Mouse (Mus musculus) cortical plate, adult 2 months (tissue): ENCODE results near the gene Olfr1415. TPM values are rescaled to one million over a fixed set of nuclear protein-coding genes. Genes with fewer than 3 reads are reported as not detected.
A peak's percentile ranks its signal among the peaks of the same experiment; 100 is the strongest.

ENCODE experiments used
- H3K27ac ChIP-seq: fragments of 200-500 bp; 2 replicates; pipeline ENCODE4 v1.5.1; 2012; ENCODE audit warnings: low read length, control low read depth, inconsistent platforms; ENCODE audit not compliant: insufficient read depth
- H3K4me1 ChIP-seq: fragments of 200-500 bp; 2 replicates; pipeline ENCODE4 v1.6.1; 2011; ENCODE audit warnings: low read length; ENCODE audit not compliant: control insufficient read depth, insufficient read depth
- H3K4me3 ChIP-seq: fragments of 200-500 bp; 2 replicates; pipeline ENCODE4 v1.5.1; 2011; ENCODE audit warnings: mild to moderate bottlenecking, low read length, control low read depth; ENCODE audit not compliant: insufficient read depth
- CTCF ChIP-seq: fragments of 200-500 bp; IDR thresholded peaks from 2 replicates; pipeline ENCODE4 v1.5.1; 2011; ENCODE audit warnings: mild to moderate bottlenecking, control low read depth, low read length; ENCODE audit not compliant: insufficient read depth; ENCODE audit errors: extremely low read depth
- POLR2A ChIP-seq: fragments of 200-500 bp; IDR thresholded peaks from 2 replicates; pipeline ENCODE4 v1.6.1; 2011; ENCODE audit warnings: mild to moderate bottlenecking, low read length, control low read depth; ENCODE audit not compliant: insufficient read depth; ENCODE audit errors: extremely low read depth
- polyA plus RNA-seq: library from polyadenylated mRNA; depleted of rRNA; stranded (reverse); fragments of >200 nt; gene quantifications from 2 replicates; pipeline ENCODE4 v1.2.3, GENCODE M21; 2012; rRNA removed

The Olfr1415 gene
- polyA plus RNA-seq, 1 experiment = not detected

- TF ChIP-seq POLR2A = no peak
- TF ChIP-seq CTCF = no peak
- H3K4me3 ChIP-seq = peak overlapping the region; percentile 80
These were observed 21.8 kb downstream of the Olfr1415 start for GRCm38 (mm10) chr1:92474066-92474578.

GRCm38 (mm10) chr1:92473165-92474041, 22.5 kb downstream of the Olfr1415 start, which contains the start of gene Ndufa10:
Gene Ndufa10, minus strand, starts transcription at chr1:92473860.
- Histone ChIP-seq H3K4me1 (peaks cover 5% of the 10 kb centered on the region), H3K27ac (peak within 1 kb of the TSS; percentile 49; the same call in 1 of the 2 replicates), H3K4me3 (peak within 1 kb of the TSS; percentile 80)
- TF ChIP-seq CTCF (no peak), POLR2A (peak; percentile 47; the same call in 1 of the 2 replicates)

More at GRCm38 (mm10) chr1:92474066-92474578, 21.8 kb downstream of the Olfr1415 start:
- Histone ChIP-seq H3K27ac (no peak overlapping the region), H3K4me1 (peaks cover 5% of the 10 kb centered on the region)

- Histone ChIP-seq H3K27ac (no peak overlapping the region), H3K4me1 (peaks cover 5% of the 10 kb centered on the region), H3K4me3 (no peak overlapping the region)
- TF ChIP-seq POLR2A = no peak
These were observed 27.0 kb downstream of the Olfr1415 start for GRCm38 (mm10) chr1:92468891-92469290.

GRCm38 (mm10) chr1:92458416-92458815, 37.5 kb downstream of the Olfr1415 start:
- H3K4me1 ChIP-seq = no peaks in the 10 kb centered on the region
- H3K27ac ChIP-seq = no peak overlapping the region
- H3K4me3 ChIP-seq = no peak overlapping the region
- TF ChIP-seq CTCF (no peak), POLR2A (no peak)

- Histone ChIP-seq H3K4me3 (no peak overlapping the region), H3K27ac (no peak overlapping the region)
- TF ChIP-seq CTCF (no peak), POLR2A (no peak)
These were observed 38.1 kb downstream of the Olfr1415 start for GRCm38 (mm10) chr1:92457758-92458157.

GRCm38 (mm10) chr1:92453751-92454445, 42.0 kb downstream of the Olfr1415 start:
- Histone ChIP-seq H3K4me1 (no peaks in the 10 kb centered on the region), H3K27ac (no peak overlapping the region), H3K4me3 (no peak overlapping the region)
- peak; percentile 21; the same call in 1 of the 2 replicates for TF ChIP-seq CTCF
- TF ChIP-seq POLR2A = no peak

More at GRCm38 (mm10) chr1:92457758-92458157, 38.1 kb downstream of the Olfr1415 start:
- H3K4me1 ChIP-seq = no peaks in the 10 kb centered on the region

- H3K4me1 ChIP-seq = peaks cover 5% of the 10 kb centered on the region
- TF ChIP-seq POLR2A = no peak
- no peak for TF ChIP-seq CTCF
- no peak overlapping the region for H3K4me3 ChIP-seq
- H3K27ac ChIP-seq = no peak overlapping the region
These were observed 47.6 kb downstream of the Olfr1415 start for GRCm38 (mm10) chr1:92448293-92448692.

- H3K27ac ChIP-seq = no peak overlapping the region
- peaks cover 7% of the 10 kb centered on the region for H3K4me1 ChIP-seq
- H3K4me3 ChIP-seq = no peak overlapping the region
- TF ChIP-seq CTCF (no peak), POLR2A (no peak)
These were observed 54.3 kb downstream of the Olfr1415 start for GRCm38 (mm10) chr1:92441453-92442063.

- TF ChIP-seq CTCF (no peak), POLR2A (no peak)
- Histone ChIP-seq H3K4me1 (peaks cover 7% of the 10 kb centered on the region), H3K27ac (no peak overlapping the region), H3K4me3 (no peak overlapping the region)
These were observed 55.7 kb downstream of the Olfr1415 start for GRCm38 (mm10) chr1:92440066-92440750.

Other genes starting within 250 kb of the Olfr1415 start
- 173 and 175 TPM in 2 replicates for gene Ndufa10, start 22.2 kb downstream of the Olfr1415 start, polyA plus RNA-seq
- gene Olfr1416, start 11.0 kb downstream of the Olfr1415 start, polyA plus RNA-seq = not detected in 2 replicates
- gene Olfr1414, start 22.6 kb upstream of the Olfr1415 start, polyA plus RNA-seq = not detected in 2 replicates
- not detected in 2 replicates for gene Olfr1413, start 75.2 kb upstream of the Olfr1415 start, polyA plus RNA-seq
- gene Olfr1412, start 89.7 kb upstream of the Olfr1415 start, polyA plus RNA-seq = not detected in 2 replicates
- gene Olfr1411, start 98.3 kb upstream of the Olfr1415 start, polyA plus RNA-seq = not detected in 2 replicates
- not detected in 2 replicates for gene Olfr1410, start 109.7 kb upstream of the Olfr1415 start, polyA plus RNA-seq
- gene Olfr12, start 121.7 kb upstream of the Olfr1415 start, polyA plus RNA-seq = not detected in 2 replicates
- 363 and 403 TPM in 2 replicates for gene Cops9, start 145.9 kb upstream of the Olfr1415 start, polyA plus RNA-seq
- gene Otos, start 152.7 kb upstream of the Olfr1415 start, polyA plus RNA-seq = 0.27 and 0.49 TPM in 2 replicates